Mouse (Mus musculus) testis, adult 2 months (tissue): ENCODE data around the gene Chil1.

ENCODE experiments used
- CTCF ChIP-seq: fragments of 200-500 bp; IDR thresholded peaks from 2 replicates; pipeline ENCODE4 v1.5.1; 2012; ENCODE audit warnings: low read depth, mild to moderate bottlenecking, inconsistent platforms, low read length, moderate library complexity; ENCODE audit not compliant: control insufficient read depth, insufficient read depth, insufficient replicate concordance
- POLR2A ChIP-seq: fragments of 200-500 bp; IDR thresholded peaks from 2 replicates; pipeline ENCODE4 v1.6.1; 2012; ENCODE audit warnings: low read depth, mild to moderate bottlenecking, inconsistent platforms, low read length, moderate library complexity; ENCODE audit not compliant: control insufficient read depth

DNA sequence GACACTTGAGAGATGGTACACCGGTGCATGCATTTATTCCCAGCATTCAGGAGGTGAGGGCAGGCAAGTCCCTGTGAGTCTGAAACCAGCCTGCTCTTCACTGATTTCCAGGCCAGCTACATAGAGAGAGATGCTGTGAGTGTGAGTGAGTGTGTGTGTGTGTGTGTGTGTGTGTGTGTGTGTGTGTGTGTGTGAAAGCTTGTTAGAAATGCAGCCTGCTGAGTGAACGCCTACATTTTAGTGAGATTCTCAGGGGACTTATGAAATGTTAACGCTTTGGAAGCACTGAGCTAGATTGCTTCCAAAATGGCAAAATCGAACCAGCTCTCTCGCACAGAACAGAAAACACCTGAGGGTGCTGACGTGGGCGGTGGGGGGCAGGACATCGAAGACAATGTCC is 35.9 kb upstream of the Chil1 start:
- no peak for TF ChIP-seq CTCF
- TF ChIP-seq POLR2A = no peak
